Mouse (Mus musculus) fibroblast of lung, adult 2 months (primary cell): ENCODE results near the gene Fndc1.

Experiments used
- DNase-seq: peaks from one replicate; pipeline ENCODE4 v3.0.0-alpha.2; 2011; ENCODE audit warnings: low read depth

Fndc1 gene

DNA sequence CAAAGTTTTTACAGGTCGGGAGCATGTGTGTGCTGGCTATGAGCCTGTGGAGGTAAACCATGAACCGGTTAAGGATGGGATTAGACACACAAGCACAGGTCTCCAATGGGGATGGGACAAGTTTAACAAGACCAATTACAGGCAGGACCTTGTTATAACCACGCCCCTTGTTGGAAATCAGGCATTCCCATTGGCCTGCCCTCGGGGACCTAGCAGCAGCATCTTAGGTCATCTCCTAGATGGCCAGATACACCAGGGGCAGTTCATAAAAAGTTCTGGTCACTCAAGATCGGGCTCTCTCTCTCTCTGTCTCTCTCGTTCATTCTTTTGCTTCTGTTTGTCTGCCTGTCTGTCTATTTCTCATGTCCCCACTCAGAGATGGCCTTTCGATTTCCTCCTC is 6.9 kb downstream of the Fndc1 start:
- DNase-seq = no peak

DNA sequence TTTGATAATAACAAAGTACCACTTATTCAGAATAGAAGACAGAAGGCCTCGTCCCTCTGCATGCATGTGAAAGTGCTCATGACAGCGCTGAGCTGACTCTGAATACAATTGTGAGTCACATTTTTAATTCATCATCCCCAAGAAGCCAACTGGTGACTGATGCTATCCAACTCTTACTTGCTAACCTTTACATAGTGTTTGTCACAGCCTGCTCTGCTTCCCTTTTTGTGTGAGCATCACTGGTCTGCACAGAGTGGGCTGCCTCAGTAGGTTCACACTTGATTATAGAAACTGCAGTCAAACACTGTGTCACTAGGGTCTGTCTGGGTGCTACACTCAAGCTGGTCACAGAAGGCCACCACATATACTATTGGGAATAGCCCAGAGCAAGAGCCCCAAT is 10.5 kb downstream of the Fndc1 start:
- no peak for DNase-seq

DNA sequence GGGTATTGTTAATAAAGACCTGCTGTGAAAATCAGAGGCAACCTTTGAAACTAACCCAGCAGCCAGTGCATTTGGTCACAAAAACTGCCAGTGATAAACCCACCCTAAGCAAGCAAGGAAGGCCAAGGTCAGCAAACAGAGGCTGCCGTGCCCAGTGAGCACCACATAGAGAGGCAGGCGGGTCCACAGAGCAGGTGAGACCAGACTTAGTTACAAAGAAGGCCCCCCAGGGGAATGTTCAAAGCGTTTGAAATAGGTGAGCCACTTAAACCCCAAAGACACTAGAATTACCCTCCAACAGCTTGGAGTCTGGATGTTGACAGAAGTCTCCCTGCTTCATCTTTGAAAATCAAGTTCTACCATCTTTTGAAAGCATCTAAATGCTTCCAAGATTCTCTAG is 12.7 kb downstream of the Fndc1 start:
- no peak for DNase-seq

GRCm38 (mm10) chr17:7808043-7808442 is 19.1 kb downstream of the Fndc1 start:
- DNase-seq = no peak

DNA sequence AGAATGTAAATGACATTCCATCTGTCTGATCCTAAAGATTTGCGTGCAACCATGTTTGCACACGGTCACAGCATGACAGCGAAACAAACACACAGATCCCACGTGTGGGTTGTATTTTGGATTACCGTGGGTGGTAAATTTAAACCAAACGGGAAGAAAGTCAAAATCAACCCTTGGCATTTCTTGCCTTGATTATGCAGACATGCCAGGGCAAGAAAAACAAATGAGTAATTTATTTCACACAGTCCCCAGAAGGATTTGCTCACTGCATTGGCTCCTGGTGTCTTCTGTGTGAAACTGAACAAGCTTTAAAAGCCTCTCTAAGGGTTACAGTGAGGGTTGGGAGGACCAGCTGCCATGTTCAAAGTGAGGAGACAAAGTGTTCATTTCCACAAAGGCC is 22.0 kb downstream of the Fndc1 start:
- DNase-seq = peak; percentile 72

DNA sequence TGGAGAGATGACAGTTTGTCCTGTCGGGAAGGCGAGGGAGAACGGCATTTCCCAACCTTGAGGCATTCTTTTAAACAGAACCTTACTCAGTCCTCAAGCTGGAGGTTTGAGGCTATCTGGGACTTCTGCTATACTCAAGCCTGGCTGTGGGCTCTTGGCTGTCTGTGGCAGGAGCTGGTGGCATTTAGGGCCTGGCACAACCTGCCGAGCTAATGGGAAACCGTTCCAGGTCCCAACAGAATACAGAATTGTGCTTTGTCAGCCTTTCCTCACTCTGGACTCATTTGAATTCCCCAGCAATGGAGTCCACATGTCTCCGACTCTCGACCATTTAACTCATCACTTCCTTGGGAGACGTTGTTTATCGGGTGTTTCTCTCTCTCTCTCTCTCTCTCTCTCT is 24.6 kb downstream of the Fndc1 start:
- DNase-seq = peak; percentile 58

DNA sequence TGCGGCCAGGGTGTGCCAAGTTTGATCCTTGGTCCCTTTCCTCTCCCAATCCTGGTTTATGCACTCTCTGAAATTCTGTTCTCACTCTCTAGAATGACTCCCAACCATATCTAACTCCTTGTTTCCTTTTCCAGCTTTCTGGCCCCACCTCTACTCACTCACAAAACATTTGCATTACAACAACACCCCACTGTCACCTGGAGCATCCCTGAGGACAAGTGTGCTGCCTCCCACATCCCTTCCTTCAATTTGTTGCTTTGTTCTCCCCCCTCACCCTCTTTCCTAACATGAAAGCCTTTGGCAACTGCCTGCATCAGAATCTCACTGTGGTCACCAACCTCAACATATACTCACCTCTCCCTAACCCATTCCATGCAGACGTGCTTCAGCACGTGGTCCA is 27.2 kb downstream of the Fndc1 start:
- no peak for DNase-seq

DNA sequence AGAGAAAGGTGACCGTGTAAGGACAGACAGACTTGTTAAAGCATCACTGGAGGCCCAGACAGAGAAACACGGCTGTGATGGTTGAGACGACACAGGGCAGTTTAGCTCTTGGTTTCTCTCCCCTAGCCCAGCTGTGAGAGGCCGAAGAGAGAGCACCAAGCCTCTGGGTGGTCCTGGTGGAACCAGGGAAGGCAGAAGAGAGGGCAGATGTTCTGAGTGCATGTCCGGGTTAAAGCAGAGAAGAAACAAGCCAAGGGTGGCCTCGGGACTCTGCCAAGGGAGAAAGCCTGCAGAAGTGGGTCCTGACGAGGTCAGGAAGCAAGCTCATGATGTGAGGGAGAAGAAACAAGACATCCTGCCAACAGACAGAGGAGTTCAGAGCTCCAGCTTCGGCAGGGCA is 31.5 kb downstream of the Fndc1 start:
- DNase-seq = no peak

DNA sequence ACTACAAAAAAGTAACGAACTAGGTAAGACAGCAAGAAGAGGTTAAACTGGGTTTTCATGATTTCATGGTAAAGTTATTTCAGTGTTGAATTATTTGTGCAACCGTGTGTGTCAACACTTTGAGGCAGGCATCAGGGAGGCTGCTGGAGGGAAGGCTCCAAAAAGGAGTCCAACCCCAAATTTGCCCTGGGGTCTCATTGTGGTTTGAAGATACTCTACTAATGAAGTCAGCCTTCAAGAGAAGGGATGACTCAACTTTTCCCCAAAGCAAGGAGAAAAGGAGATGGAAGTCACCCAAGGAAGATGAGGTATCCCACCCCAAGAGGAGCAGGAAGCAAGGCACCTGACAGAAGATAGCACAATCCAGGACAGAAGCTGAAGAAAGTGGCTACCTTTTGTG is 31.9 kb downstream of the Fndc1 start:
- peak; percentile 30 for DNase-seq

DNA sequence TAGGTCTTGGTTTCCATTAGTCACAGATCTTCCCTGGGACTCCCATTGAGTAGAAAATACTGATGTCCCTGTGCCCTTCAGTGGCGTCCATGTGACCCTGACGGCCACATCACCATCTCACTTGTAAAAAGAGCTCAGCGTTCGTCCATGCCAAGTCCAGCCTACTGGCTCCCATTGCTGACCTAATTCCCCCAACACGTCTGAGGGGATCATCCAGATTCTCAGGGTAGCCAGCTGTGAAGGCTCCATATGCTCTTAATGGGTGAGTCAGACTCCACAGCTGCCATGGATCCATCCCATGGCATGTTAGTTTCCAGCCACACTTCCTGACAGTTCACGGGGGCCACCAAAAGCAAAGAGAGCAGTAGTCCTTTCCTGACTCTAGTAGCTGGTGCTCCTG is 33.0 kb downstream of the Fndc1 start:
- DNase-seq = no peak

GRCm38 (mm10) chr17:7790512-7790911 is 36.6 kb downstream of the Fndc1 start:
- DNase-seq = no peak

- no peak for DNase-seq
These were observed 53.0 kb downstream of the Fndc1 start for GRCm38 (mm10) chr17:7774101-7774500.

DNA sequence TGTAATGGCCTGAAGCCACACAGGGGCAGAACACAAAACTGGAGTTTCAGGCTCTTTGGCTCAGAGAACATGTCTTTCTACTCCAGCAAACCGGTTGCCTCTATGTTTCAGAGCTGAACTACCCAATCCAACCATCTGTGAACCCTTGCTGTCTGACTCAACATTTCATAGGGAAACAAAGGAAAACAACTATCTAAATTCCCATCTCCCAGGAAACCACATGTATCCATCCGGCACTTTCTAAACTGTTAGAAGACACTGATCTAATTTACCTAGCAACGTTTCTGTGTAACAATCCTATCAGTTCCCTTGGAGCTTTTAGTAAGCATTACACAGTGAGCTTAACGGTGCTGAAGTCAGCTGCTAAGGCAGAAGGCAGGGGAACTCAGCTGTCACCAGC is 67.3 kb downstream of the Fndc1 start:
- DNase-seq = no peak

- DNase-seq = peak; percentile 48
These were observed 72.1 kb downstream of the Fndc1 start for GRCm38 (mm10) chr17:7755001-7755400.

DNA sequence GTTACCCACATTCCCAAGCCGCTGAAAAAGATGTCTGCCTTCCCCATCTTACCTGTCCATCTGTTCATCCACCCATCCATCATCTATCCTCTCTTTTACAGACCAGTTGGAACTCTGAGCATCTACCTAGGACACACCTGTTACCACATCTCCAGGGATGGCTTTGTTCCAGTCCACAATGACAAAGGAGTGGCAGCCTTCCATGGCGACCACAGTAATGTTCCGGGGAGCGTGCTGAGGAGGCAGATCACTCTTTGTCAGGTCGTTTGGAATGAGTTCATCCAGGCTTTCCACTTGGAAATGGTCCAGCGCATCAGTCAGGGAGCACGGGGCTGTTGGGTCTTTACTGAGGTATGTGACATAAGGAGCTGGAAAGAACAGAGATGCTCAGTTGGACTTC is 73.7 kb downstream of the Fndc1 start:
- DNase-seq = no peak

DNA sequence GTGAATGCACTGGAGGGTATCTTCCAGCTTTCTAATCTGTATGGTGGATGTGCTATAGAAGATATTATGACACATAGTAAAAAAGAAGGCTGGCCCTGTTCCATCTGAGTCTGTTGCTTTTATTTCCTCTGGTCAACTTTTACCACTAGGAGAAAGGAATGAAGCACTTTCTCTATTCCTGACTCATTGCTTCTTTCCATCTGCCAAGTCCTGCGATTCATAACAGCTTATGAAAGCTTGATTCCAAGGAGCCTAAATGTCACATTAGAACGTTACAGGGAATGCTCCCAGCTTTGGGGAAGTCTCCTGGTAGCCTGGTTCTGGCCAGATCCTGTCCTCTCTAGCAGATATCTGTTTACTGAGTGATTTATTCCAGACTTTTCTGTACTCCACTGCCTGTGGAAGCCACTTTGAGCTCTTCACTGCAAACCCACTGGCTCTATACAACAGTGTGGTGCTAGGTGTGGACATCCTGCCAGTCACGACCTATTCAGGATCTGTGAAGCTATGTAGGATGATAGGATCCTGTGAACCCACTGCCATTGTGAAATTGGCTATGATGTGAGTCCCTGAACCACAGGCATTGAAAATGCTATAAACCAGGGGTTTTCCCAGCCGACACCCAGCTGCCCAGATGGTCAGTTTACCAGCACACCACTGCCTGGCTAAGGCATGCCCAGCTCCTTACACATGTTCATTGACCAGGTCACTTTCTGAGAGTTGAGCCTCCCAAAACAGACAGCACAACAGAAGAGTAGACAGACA is 77.9 kb downstream of the Fndc1 start:
- peak; percentile 58 for DNase-seq

GRCm38 (mm10) chr17:7746841-7747240 is 80.3 kb downstream of the Fndc1 start:
- no peak for DNase-seq

DNA sequence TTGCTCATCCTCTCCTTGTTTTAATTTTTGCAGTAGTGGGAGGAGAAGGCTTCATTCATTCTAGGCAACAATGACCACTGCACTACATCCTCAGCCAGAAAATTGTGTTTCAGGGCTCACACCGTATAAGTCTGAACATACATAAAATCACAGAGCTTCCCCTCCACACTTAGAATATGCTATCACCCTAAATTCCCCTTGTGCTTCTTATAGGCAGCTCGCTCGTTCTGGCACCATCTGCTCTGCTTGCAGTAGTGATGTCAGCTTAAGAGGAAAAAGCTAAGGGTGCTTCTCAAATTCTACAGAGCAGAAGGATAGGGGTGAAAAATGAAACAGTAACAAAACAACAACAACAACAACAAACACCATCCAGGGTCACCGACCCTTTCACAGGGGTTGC is 82.1 kb downstream of the Fndc1 start:
- no peak for DNase-seq

DNA sequence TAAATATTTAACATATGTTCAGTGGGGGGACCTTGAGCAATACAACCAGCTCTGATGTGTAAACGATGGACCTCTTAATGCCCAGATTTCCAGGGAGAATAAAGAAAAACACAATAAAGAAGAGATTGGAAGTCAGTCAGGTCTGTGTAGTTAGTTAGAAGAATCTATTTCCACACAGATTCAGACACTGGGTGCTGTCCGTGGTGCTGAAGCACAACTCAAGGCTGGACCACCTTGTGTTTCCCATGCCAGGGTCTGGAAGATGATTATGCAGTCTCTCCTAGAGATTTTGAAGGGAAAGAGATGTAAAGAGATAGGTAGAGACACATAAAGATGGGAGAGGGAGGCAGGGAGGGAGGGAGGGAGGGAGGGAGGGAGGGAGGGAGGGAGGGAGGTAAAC is 86.1 kb downstream of the Fndc1 start:
- DNase-seq = no peak

DNA sequence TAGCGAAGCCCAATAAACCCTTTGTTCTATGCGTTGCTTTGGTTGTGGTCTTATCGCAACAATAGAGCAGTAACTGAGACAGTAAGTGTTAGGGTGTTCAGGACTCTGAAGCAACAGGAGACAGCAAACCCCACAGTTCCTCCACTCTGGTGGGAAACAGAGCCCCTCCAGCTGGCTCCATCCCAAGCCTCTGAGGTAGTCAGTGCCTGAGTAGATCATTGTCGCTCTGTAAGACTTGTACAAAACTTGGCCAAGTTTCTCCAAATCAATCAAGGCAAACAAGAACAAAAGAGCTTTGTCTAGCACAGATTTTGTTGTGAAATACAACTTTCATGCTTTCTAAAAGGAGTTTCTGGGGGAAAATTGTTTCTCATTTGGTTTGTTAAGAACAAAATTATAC is 104.1 kb downstream of the Fndc1 start:
- DNase-seq = no peak

GRCm38 (mm10) chr17:7718886-7719285 is 108.2 kb downstream of the Fndc1 start:
- peak; percentile 69 for DNase-seq

GRCm38 (mm10) chr17:7717945-7718344 is 109.2 kb downstream of the Fndc1 start:
- DNase-seq = no peak

DNA sequence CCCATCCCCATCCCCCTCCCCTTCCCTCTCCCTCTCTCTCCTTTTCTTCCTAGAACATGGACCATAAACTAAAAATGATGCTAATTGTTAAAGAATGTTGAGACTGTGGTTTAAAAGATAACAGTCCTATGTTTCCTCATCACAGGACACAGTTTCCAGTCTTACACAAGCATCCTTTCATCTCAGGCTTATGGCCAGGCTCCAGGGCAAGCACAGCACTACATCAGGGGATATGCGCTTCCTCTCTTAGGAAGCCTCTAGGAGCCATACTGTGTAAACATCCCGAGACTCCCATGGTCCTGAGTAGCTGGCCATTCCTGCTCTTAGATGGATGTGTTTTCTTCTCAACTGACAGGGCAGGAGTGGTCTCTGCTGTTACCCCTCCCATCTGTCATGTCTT is 114.1 kb downstream of the Fndc1 start:
- DNase-seq = no peak

- no peak for DNase-seq
These were observed 120.0 kb downstream of the Fndc1 start for GRCm38 (mm10) chr17:7707073-7707472.

DNA sequence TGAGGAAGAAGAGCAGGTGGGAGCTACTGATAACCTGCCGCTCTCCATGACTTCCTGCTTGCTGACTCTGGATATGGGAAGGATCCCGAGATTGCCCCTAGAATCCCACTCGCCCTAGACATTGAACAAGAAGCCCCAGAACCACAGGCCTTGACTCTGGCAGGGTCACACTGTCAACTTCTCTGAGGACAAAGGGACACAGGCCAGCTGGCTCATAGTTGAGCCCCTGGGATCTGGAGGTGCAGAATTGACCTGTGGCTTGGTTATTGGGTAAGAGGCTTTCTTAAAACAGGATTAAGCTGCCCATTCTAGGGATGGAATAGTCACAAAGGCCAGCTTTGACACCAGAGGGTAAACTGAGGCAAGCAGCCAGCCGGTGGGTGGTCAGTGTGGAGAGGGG is 136.8 kb downstream of the Fndc1 start:
- DNase-seq = no peak
